Mouse (Mus musculus) embryonic stem cell, embryonic (primary cell): ENCODE measurements around the gene Eif3a.

Experiments used
- CTCF ChIA-PET, 4 experiments: fragments of 300-600 bp in 2 of 4; fragments of 350-600 bp in 2 of 4; sonication (Branson Sonifier 250); formaldehyde crosslinking; loops; one replicate each; lab custom pipeline; 2022; ENCODE audit warnings: inconsistent platforms in 2 of 4; lab: Charles Lee
- POLR2A ChIA-PET, 4 experiments: fragments of 300-600 bp in 2 of 4; fragments of 350-600 bp in 2 of 4; sonication (Branson Sonifier 250); formaldehyde crosslinking; loops; one replicate each; lab custom pipeline; 2022; ENCODE audit warnings: antibody characterized with exemption in 4 of 4, inconsistent platforms in 1 of 4; lab: Charles Lee

Gene Eif3a

GRCm38 (mm10) chr19:60788214-60788960, 2.1 kb downstream of the Eif3a start:
- ChIA-PET POLR2A (interaction anchor here (0.6 to 16.2 kb wide), 42 partner anchors 9 to 1817 kb away, joined by 3 to 434 read pairs (median 4); partner anchors contain the start of genes Fam45a (in 3 of the 4), Nanos1 (in 3 of the 4), Cacul1 (in 2 of the 4) and Zfp950 (in 2 of the 4)), CTCF (interaction anchor here in 1 of 4 experiments (0.7 kb wide), 1 partner anchor 10 kb away, joined by 3 read pairs; no protein-coding TSS in a partner anchor)

- ChIA-PET POLR2A (interaction anchor here (0.6 to 16.2 kb wide), 37 partner anchors 8 to 1816 kb away, joined by 3 to 434 read pairs (median 4); partner anchors contain the start of genes Fam45a (in 3 of the 4), Cacul1 (in 2 of the 4), Nanos1 (in 2 of the 4) and Grk5 (in 1 of the 4)), CTCF (interaction anchor here in 2 of 4 experiments (0.6 to 0.7 kb wide), 2 partner anchors 9 to 304 kb away, joined by 3 to 4 read pairs; no protein-coding TSS in a partner anchor)
Measured at GRCm38 (mm10) chr19:60787465-60788150, 2.9 kb downstream of the Eif3a start.

- CTCF ChIA-PET, result no interaction called here
- POLR2A ChIA-PET, result interaction anchor here in 2 of 4 experiments (0.7 to 16.2 kb wide), 15 partner anchors 11 to 204 kb away, joined by 3 to 434 read pairs (median 6); partner anchors contain the start of genes Cacul1 (in 2 of the 2), Nanos1 (in 2 of the 2) and Fam45a (in 1 of the 2)
Measured at GRCm38 (mm10) chr19:60784712-60785111, 5.7 kb downstream of the Eif3a start.

- CTCF ChIA-PET, result no interaction called here
- POLR2A ChIA-PET, result interaction anchor here in 2 of 4 experiments (1.7 to 16.2 kb wide), 9 partner anchors 9 to 61 kb away, joined by 3 to 434 read pairs (median 20); partner anchors contain the start of genes Eif3a (in 2 of the 2) and Nanos1 (in 1 of the 2)
Measured at GRCm38 (mm10) chr19:60782034-60782433, 8.4 kb downstream of the Eif3a start.

- POLR2A ChIA-PET, result interaction anchor here in 2 of 4 experiments (0.6 to 13.8 kb wide), 6 partner anchors 8 to 17 kb away, joined by 3 to 434 read pairs (median 42); partner anchors contain the start of genes Eif3a (in 2 of the 2) and Nanos1 (in 1 of the 2)
- CTCF ChIA-PET, result no interaction called here
Measured at GRCm38 (mm10) chr19:60773366-60773765, 17.1 kb downstream of the Eif3a start.

GRCm38 (mm10) chr19:60758896-60759835, 31.3 kb downstream of the Eif3a start:
- ChIA-PET POLR2A (interaction anchor here (0.6 to 6.3 kb wide), 20 partner anchors 9 to 201 kb away, joined by 3 to 137 read pairs (median 4); partner anchors contain the start of gene Eif3a (in 3 of the 4)), CTCF (no interaction called here)

GRCm38 (mm10) chr19:60757099-60757785, 33.2 kb downstream of the Eif3a start:
- CTCF ChIA-PET, result no interaction called here
- POLR2A ChIA-PET, result interaction anchor here in 3 of 4 experiments (0.8 to 3.0 kb wide), 21 partner anchors 8 to 470 kb away, joined by 3 to 64 read pairs (median 11); partner anchors contain the start of genes Cacul1 (in 2 of the 3), Eif3a (in 2 of the 3), Fam45a (in 2 of the 3) and Prdx3 (in 1 of the 3)

- CTCF ChIA-PET, result interaction anchor here in 2 of 4 experiments (1.0 to 1.4 kb wide), 3 partner anchors 10 to 26 kb away, joined by 3 to 4 read pairs (median 4); no protein-coding TSS in a partner anchor
- POLR2A ChIA-PET, result interaction anchor here (0.6 to 3.0 kb wide), 31 partner anchors 9 to 471 kb away, joined by 3 to 64 read pairs (median 9); partner anchors contain the start of genes Cacul1 (in 3 of the 4), Eif3a (in 3 of the 4), Fam45a (in 2 of the 4) and Grk5 (in 1 of the 4)
Measured at GRCm38 (mm10) chr19:60756192-60757098, 34.0 kb downstream of the Eif3a start.

GRCm38 (mm10) chr19:60755438-60756191, 34.8 kb downstream of the Eif3a start, which contains the start of gene Nanos1:
TSS of gene Nanos1 (plus strand) at chr19:60755987.
- ChIA-PET CTCF (interaction anchor here in 2 of 4 experiments (1.0 to 1.4 kb wide), 4 partner anchors 9 to 26 kb away, joined by 3 to 4 read pairs (median 4); no protein-coding TSS in a partner anchor), POLR2A (interaction anchor here (0.6 to 3.0 kb wide), 32 partner anchors 10 to 175 kb away, joined by 3 to 64 read pairs (median 8); partner anchors contain the start of genes Cacul1 (in 3 of the 4), Eif3a (in 3 of the 4), Fam45a (in 2 of the 4) and Grk5 (in 2 of the 4))

GRCm38 (mm10) chr19:60747801-60748200, 42.7 kb downstream of the Eif3a start:
- ChIA-PET POLR2A (interaction anchor here in 1 of 4 experiments (0.6 kb wide), 1 partner anchor 17 kb away, joined by 3 read pairs; no protein-coding TSS in a partner anchor), CTCF (no interaction called here)

GRCm38 (mm10) chr19:60743767-60744547, 46.5 kb downstream of the Eif3a start:
- ChIA-PET CTCF (interaction anchor here in 2 of 4 experiments (0.6 to 1.1 kb wide), 4 partner anchors 12 to 1916 kb away, joined by 3 to 5 read pairs (median 3); no protein-coding TSS in a partner anchor), POLR2A (interaction anchor here in 2 of 4 experiments (0.6 to 9.7 kb wide), 4 partner anchors 7 to 35 kb away, joined by 3 to 55 read pairs (median 3); partner anchors contain the start of gene Nanos1 (in 1 of the 2))

- POLR2A ChIA-PET, result interaction anchor here in 3 of 4 experiments (0.6 to 9.7 kb wide), 4 partner anchors 15 to 160 kb away, joined by 3 to 55 read pairs (median 4); partner anchors contain the start of genes Cacul1 (in 1 of the 3) and Nanos1 (in 1 of the 3)
- CTCF ChIA-PET, result interaction anchor here (0.5 to 2.9 kb wide), 8 partner anchors 9 to 182 kb away, joined by 3 to 14 read pairs (median 4); partner anchors contain the start of gene Nanos1 (in 1 of the 4)
Measured at GRCm38 (mm10) chr19:60740560-60740959, 49.9 kb downstream of the Eif3a start.

- CTCF ChIA-PET, result interaction anchor here in 3 of 4 experiments (0.6 to 1.5 kb wide), 7 partner anchors 8 to 681 kb away, joined by 3 to 6 read pairs (median 4); no protein-coding TSS in a partner anchor
- POLR2A ChIA-PET, result interaction anchor here in 1 of 4 experiments (0.6 to 3.9 kb wide), 5 partner anchors 11 to 271 kb away, joined by 3 to 20 read pairs (median 4); partner anchors contain the start of gene Nanos1
Measured at GRCm38 (mm10) chr19:60731966-60732365, 58.5 kb downstream of the Eif3a start.
